Mouse (Mus musculus) forebrain, embryonic 16.5 days (tissue): ENCODE measurements around the gene Filip1. TPM values are rescaled to one million over a fixed set of nuclear protein-coding genes. Genes with fewer than 3 reads are reported as not detected.
"Not testable (repeated sequence)": the region's sequence is repeated elsewhere in the genome, so short reads cannot be mapped to it uniquely, and the experiment has no call there.

Experiments
- ATAC-seq: fragments of 200-750 bp; cut with Nextera tagmentation; 2 replicates; pipeline ENCODE4 v1.8.0; 2017; ENCODE audit warnings: mild to moderate bottlenecking, moderate library complexity
- H3K27ac ChIP-seq: fragments of 300-500 bp; sonication (generic); 2 replicates; pipeline ENCODE4 v1.5.1; 2014; ENCODE audit warnings: low read length, control low read depth
- H3K27me3 ChIP-seq: fragments of 300-500 bp; sonication (generic); replicated peaks from 2 replicates; pipeline ENCODE4 v1.6.1; 2014; ENCODE audit warnings: low read length; ENCODE audit not compliant: control insufficient read depth, insufficient read depth
- H3K36me3 ChIP-seq: fragments of 300-500 bp; sonication (generic); 2 replicates; pipeline ENCODE4 v1.6.1; 2014; ENCODE audit not compliant: control insufficient read depth, insufficient read depth
- H3K4me1 ChIP-seq: fragments of 300-500 bp; sonication (generic); replicated peaks from 2 replicates; pipeline ENCODE4 v1.6.1; 2014; ENCODE audit warnings: low read length; ENCODE audit not compliant: control insufficient read depth, insufficient read depth
- H3K4me2 ChIP-seq: fragments of 300-500 bp; sonication (generic); 2 replicates; pipeline ENCODE4 v1.6.1; 2014; ENCODE audit warnings: mild to moderate bottlenecking, low read length, control low read depth
- H3K4me3 ChIP-seq: fragments of 300-500 bp; sonication (generic); replicated peaks from 2 replicates; pipeline ENCODE4 v1.5.1; 2014; ENCODE audit warnings: mild to moderate bottlenecking, low read length, control low read depth
- H3K9ac ChIP-seq: fragments of 300-500 bp; sonication (generic); replicated peaks from 2 replicates; pipeline ENCODE4 v1.6.1; 2014; ENCODE audit warnings: low read depth, low read length, control low read depth
- H3K9me3 ChIP-seq: fragments of 300-500 bp; sonication (generic); 2 replicates; pipeline ENCODE4 v1.6.1; 2016; ENCODE audit warnings: low read length; ENCODE audit not compliant: control insufficient read depth
- WGBS: fragments of 180-500 bp; shearing (Covaris S2); extraction: QIAGEN DNeasy Blood & Tissue Kit; methylation state at CpG from one replicate; pipeline ENCODE4 v1.1.7; 2014; 5-methylcytosine and 5-hydroxymethylcytosine counted together
- polyA plus RNA-seq: library from polyadenylated mRNA; unstranded; fragments of >200 nt; fragmentation: Nextera tagmentation; extraction: Ambion mirVana; gene quantifications from 2 replicates; pipeline ENCODE4 v1.2.1, GENCODE M21; 2015

The Filip1 gene
- 2.4 and 3.0 TPM in 2 replicates for polyA plus RNA-seq

DNA sequence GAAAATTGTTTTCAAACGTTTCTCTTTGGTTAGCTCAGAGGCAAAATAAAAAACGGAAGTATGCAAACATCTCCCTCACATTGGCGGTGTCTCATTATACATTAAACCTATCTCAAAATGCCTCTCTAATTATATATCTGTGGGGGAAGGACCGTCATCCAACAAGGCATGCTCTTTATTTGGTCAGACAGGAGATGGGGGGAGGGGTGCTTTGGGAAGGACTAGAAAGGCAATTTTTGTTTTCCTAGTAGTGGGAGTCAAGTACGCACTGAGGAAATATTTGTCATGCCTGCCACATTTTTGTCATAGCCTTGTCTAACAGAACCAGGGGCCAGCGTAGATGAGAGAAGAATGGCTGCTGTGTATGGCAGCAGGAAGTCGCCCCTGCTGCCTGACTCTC, at the start of gene Filip1:
TSS of gene Filip1 (minus strand) at position 101 of the 400 bp plus-strand sequence.
- 71% methylated on average over 7 of the region's 7 CpGs for WGBS
- no peak within 1 kb of the TSS for H3K4me2 ChIP-seq
- ATAC-seq, result no peak
- H3K36me3 ChIP-seq, result no peaks in the 10 kb centered on the region
- no peak within 1 kb of the TSS for H3K4me3 ChIP-seq
- no peak within 1 kb of the TSS for H3K9ac ChIP-seq
- H3K9me3 ChIP-seq, result no peaks in the 10 kb centered on the region
- no peaks in the 10 kb centered on the region for H3K4me1 ChIP-seq
- no peaks in the 10 kb centered on the region for H3K27me3 ChIP-seq
- H3K27ac ChIP-seq, result no peak within 1 kb of the TSS

DNA sequence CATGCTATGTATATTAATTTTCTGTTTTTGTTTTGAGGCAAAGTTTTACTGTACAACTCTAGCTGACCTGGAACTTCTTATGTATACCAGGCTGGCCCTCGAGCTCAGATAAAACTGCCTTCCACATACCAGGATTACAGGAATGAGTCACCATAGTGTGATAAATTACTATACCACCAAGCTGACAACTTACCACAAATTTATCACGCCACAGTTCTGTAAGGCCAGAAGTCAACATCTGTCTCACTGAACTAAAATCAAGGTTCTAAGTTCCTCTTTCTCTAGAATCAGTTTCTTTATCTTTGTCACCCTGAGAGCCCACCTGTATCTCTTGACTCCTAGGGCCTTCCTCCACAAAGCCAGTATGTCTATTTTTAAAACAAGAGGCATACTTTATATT, 45.0 kb upstream of the Filip1 start:
- no peaks in the 10 kb centered on the region for H3K36me3 ChIP-seq
- H3K27me3 ChIP-seq, result no peaks in the 10 kb centered on the region
- 87% methylated on average over 2 of the region's 2 CpGs for WGBS
- no peaks in the 10 kb centered on the region; the same call in 1 of the 2 replicates for H3K9me3 ChIP-seq
- H3K4me2 ChIP-seq, result no peak overlapping the region
- H3K9ac ChIP-seq, result no peak overlapping the region
- no peaks in the 10 kb centered on the region for H3K4me1 ChIP-seq
- H3K4me3 ChIP-seq, result no peak overlapping the region
- no peak overlapping the region for H3K27ac ChIP-seq
- ATAC-seq, result no peak

DNA sequence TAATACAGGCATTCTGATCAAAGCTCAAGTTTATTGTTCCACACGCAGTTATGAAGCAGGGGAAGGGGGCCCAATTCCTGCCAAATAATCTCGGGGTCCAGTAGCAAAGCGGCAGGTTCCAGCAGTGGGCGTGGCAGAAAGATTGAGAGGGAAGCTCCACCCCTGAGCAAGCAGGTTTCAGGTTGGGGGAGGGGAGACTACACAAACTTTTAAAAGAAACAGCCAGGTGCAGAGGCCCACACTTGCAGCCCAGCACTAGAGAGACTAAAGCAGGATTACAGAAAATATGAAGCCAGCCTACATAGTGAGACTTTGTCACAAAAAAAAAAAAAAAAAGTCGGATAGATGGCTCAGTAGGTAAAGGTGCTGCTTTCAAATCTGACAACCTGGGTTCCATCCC, 40.3 kb upstream of the Filip1 start:
- Histone ChIP-seq H3K27me3 (no peaks in the 10 kb centered on the region), H3K27ac (no peak overlapping the region), H3K4me2 (no peak overlapping the region), H3K9me3 (no peaks in the 10 kb centered on the region; the same call in 1 of the 2 replicates), H3K4me1 (no peaks in the 10 kb centered on the region), H3K4me3 (no peak overlapping the region), H3K9ac (no peak overlapping the region), H3K36me3 (no peaks in the 10 kb centered on the region)
- WGBS, result 86% methylated on average over 5 of the region's 5 CpGs
- ATAC-seq, result no peak

DNA sequence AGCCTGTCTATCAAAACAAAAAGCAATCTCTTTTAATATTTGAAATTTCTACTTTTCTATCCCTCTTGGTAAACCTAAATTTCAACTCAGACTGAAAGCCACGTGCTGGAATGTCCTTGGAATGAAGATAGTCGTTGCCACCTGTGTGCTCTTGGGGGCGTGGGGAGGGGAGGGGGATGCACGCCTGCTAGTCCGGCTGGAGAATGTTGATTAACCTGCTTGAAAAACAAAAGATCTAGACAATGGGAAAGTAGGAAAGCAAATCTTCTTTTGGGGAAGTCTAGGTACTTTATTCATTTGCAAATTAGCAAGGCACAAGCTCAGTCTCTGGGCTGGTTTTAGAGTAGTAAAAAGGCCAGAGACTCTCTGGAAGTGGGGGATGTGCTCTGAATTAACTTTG, 36.6 kb upstream of the Filip1 start:
- not testable (repeated sequence) for ATAC-seq, H3K9ac ChIP-seq, H3K4me3 ChIP-seq, H3K27ac ChIP-seq, H3K36me3 ChIP-seq, H3K4me2 ChIP-seq, H3K4me1 ChIP-seq, H3K27me3 ChIP-seq, H3K9me3 ChIP-seq
- 34% methylated on average over 5 of the region's 5 CpGs for WGBS

DNA sequence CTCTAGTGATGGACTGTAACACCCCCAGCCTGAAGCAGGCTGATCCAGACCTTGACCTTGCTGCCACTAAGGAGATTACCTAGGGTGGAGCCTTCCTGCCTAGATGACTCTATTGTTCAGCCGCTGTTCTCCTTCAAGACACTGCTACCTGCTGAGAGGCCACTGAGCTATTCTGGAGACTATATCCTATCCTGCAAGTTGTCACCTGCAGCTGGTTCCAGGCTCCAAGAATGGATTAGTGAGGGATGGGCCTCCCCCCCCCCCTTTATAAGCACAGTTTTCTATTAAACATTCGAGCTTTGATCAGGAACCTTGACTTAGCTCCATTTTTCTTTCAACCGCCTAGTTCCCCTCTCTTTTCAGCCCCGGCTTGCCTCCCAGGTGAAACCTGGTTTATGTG, 31.6 kb upstream of the Filip1 start:
- not testable (repeated sequence) for H3K4me3 ChIP-seq, H3K9me3 ChIP-seq, H3K9ac ChIP-seq, H3K36me3 ChIP-seq, H3K27me3 ChIP-seq, H3K4me2 ChIP-seq, ATAC-seq, H3K27ac ChIP-seq, H3K4me1 ChIP-seq
- 86% methylated on average over 4 of the region's 4 CpGs for whole genome bisulfite sequencing

DNA sequence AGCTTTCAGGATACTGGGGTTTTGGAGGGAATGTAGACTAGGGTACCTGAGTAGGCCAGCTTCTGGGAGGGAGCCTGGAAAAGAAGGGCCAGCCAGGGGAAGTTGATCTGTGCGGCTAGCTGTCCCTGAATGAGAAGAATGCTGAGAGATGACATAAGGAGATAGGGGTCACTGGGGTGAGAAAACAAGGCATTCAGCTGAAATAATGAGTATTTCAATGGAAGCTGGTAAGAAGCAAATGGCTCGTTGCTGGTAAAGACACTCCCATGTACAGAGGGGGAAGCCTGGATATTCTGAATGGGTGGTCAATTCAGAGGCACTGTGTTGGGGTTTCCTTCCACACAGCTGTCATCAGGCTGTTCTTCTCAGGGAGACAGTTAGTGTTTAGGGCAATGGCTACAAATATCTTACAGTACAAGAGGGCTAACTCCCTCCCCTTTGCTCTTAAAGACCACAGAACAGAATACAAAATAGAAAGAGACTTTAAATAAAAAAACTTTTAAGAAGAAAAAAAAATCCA, 26.7 kb upstream of the Filip1 start:
- no peaks in the 10 kb centered on the region for H3K4me1 ChIP-seq
- no peak overlapping the region for H3K9ac ChIP-seq
- no peak for ATAC-seq
- H3K36me3 ChIP-seq, result no peaks in the 10 kb centered on the region
- WGBS, result 17% methylated on average over 2 of the region's 2 CpGs
- H3K4me2 ChIP-seq, result no peak overlapping the region
- no peak overlapping the region for H3K27ac ChIP-seq
- H3K9me3 ChIP-seq, result no peaks in the 10 kb centered on the region
- no peak overlapping the region for H3K4me3 ChIP-seq
- H3K27me3 ChIP-seq, result no peaks in the 10 kb centered on the region

DNA sequence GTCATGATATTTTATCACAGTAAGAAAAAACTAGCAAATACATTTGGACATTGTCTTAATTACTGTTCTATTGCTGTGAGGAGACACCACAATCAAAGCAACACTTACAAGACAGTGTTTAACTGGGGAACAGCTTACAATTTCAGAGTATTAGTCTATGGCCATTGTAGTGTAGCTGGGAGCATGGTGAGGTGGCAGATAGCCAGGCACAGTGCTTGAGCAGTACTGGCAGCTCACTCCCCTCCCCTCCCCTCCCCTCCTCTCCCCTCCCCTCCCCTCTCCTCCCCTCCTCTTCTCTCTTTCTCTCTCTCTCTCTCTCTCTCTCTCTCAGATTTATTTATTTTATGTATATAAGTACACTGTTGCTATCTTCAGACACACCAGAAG, 25.3 kb upstream of the Filip1 start:
- no peak for ATAC-seq
- Histone ChIP-seq H3K4me3 (no peak overlapping the region), H3K36me3 (no peaks in the 10 kb centered on the region), H3K9me3 (no peaks in the 10 kb centered on the region), H3K9ac (no peak overlapping the region), H3K4me2 (no peak overlapping the region), H3K27me3 (no peaks in the 10 kb centered on the region), H3K4me1 (no peaks in the 10 kb centered on the region), H3K27ac (no peak overlapping the region)

DNA sequence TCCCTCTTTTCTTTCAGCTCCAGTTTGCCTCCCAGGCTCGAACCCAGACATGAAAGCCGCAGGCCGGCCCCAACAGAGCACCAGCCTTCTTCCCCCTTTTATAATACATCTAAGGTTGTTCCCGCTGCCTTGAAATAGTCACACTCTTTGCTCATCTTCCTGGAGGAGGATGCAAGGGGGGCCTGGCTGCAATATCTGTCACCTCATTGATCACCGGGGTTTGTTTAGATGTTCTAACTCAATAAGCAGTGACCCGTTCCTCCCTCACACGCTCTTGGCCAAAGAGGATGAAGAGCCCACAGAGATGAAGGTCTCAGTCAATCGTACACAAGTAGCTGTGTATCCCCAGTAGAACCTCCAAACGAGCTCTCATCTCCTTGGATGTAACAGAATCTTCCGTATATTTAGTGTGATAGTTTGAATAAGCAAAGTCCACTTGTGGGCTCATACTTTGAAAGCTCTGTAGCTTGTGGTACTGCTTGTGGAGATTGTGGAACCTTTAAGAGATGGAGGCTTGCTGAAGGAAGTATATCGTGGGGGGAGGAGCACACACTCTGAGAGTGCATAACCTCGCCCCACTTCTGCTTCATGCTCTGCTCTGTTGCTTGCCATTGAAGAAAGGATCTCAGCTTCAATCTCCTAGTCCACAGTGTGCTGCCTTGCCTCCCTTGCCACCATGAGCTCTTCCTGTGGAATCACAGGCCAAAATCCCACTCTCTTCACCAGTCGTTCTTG, 24.8 kb upstream of the Filip1 start:
- ATAC-seq, result no peak
- no peak overlapping the region for H3K27ac ChIP-seq
- H3K9me3 ChIP-seq, result no peaks in the 10 kb centered on the region
- H3K36me3 ChIP-seq, result no peaks in the 10 kb centered on the region
- no peaks in the 10 kb centered on the region for H3K4me1 ChIP-seq
- no peak overlapping the region for H3K9ac ChIP-seq
- 94% methylated on average over 13 of the region's 13 CpGs for WGBS
- no peaks in the 10 kb centered on the region for H3K27me3 ChIP-seq
- H3K4me3 ChIP-seq, result no peak overlapping the region
- H3K4me2 ChIP-seq, result no peak overlapping the region

DNA sequence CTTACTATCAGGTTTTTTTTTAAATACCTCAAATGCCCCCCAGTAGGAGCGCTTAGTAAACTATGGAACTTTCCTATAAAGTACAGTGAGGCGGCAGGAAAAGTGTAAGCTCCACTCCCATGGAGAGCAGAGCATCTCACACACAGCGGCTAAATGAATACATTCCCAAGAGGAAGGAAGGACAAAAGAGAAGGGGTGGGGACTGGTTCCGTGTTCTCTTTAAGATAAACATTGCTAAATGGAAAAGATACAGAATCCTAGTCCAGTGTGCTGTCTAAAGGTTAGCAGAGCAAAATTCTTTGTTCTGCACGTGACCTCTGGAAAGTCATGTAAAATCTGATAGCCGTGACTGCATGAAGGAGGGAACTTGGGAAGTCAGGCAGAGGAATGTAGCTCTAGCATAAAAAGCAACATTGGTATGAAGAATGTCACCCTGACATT, 13.9 kb upstream of the Filip1 start:
- Histone ChIP-seq H3K36me3 (no peaks in the 10 kb centered on the region), H3K4me3 (no peak overlapping the region), H3K27ac (no peak overlapping the region), H3K27me3 (no peaks in the 10 kb centered on the region), H3K4me1 (no peaks in the 10 kb centered on the region), H3K9ac (no peak overlapping the region), H3K4me2 (no peak overlapping the region), H3K9me3 (no peaks in the 10 kb centered on the region)
- whole genome bisulfite sequencing, result 79% methylated on average over 6 of the region's 6 CpGs
- no peak for ATAC-seq

DNA sequence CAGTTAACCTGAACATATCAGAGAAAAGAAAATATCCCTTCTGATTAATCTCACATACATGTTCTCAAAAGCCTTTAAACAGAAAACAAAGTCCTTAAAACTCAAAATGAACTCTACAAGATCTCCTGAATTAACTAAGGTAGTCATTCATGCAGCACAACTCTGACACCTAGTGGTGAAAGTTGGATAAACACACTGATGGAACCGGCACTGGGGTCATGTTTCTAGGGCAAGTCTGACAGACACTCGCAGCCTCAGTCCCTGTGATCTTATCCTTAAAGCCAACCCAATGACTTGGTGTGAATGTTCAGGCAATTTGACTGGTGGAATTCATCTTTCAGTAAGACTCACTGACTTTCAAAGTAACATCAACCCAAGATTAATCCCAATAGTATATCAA, 13.4 kb upstream of the Filip1 start:
- Histone ChIP-seq H3K4me3 (no peak overlapping the region), H3K27ac (no peak overlapping the region), H3K4me2 (no peak overlapping the region), H3K9me3 (no peaks in the 10 kb centered on the region), H3K27me3 (no peaks in the 10 kb centered on the region), H3K4me1 (no peaks in the 10 kb centered on the region), H3K9ac (no peak overlapping the region), H3K36me3 (no peaks in the 10 kb centered on the region)
- no peak for ATAC-seq
- 2% methylated on average over 2 of the region's 2 CpGs for WGBS
